Mouse (Mus musculus): ENCODE measurements around the gene Bckdhb.

- no peak for TF ChIP-seq POLR2A (IDR thresholded peaks at IDR 0.05; ENCODE audit: insufficient read depth, low read depth, low read length)
- no peak for TF ChIP-seq CTCF (IDR thresholded peaks at IDR 0.05; ENCODE audit: insufficient read depth, low read depth, low read length)
These were observed 114.0 kb downstream of the Bckdhb start for GRCm38 (mm10) chr9:84038946-84039345.

Measured in olfactory bulb, adult 2 months (tissue).